Mouse (Mus musculus) forebrain, embryonic 13.5 days (tissue): ENCODE measurements around the gene Ankle1. TPM values are rescaled to one million over a fixed set of nuclear protein-coding genes. Genes with fewer than 3 reads are reported as not detected.

Experiments
- ATAC-seq: fragments of 200-750 bp; cut with Nextera tagmentation; 2 replicates; pipeline ENCODE4 v1.8.0; 2017
- H3K27ac ChIP-seq: fragments of 300-500 bp; sonication (generic); 2 replicates; pipeline ENCODE4 v1.5.1; 2015; ENCODE audit warnings: inconsistent platforms, mild to moderate bottlenecking, moderate library complexity
- H3K27me3 ChIP-seq: fragments of 300-500 bp; sonication (generic); 2 replicates; pipeline ENCODE4 v1.6.1; 2015; ENCODE audit warnings: mild to moderate bottlenecking, inconsistent platforms
- H3K36me3 ChIP-seq: fragments of 300-500 bp; sonication (generic); 2 replicates; pipeline ENCODE4 v1.6.1; 2015; ENCODE audit warnings: mild to moderate bottlenecking, inconsistent platforms; ENCODE audit not compliant: poor library complexity, severe bottlenecking
- H3K4me1 ChIP-seq: fragments of 300-500 bp; sonication (generic); 2 replicates; pipeline ENCODE4 v1.6.1; 2015; ENCODE audit warnings: inconsistent platforms
- H3K4me2 ChIP-seq: fragments of 300-500 bp; sonication (generic); 2 replicates; pipeline ENCODE4 v1.6.1; 2015; ENCODE audit warnings: inconsistent platforms, mild to moderate bottlenecking, moderate library complexity
- H3K4me3 ChIP-seq: fragments of 300-500 bp; sonication (generic); 2 replicates; pipeline ENCODE4 v1.5.1; 2015; ENCODE audit warnings: mild to moderate bottlenecking, inconsistent platforms
- H3K9ac ChIP-seq: fragments of 300-500 bp; sonication (generic); 2 replicates; pipeline ENCODE4 v1.6.1; 2015; ENCODE audit warnings: mild to moderate bottlenecking, inconsistent platforms
- H3K9me3 ChIP-seq: fragments of 300-500 bp; sonication (generic); replicated peaks from 2 replicates; pipeline ENCODE4 v1.6.1; 2016; ENCODE audit warnings: inconsistent platforms
- WGBS: fragments of 180-500 bp; shearing (Covaris S2); methylation state at CpG from one replicate; pipeline ENCODE4 v1.1.7; 2015; 5-methylcytosine and 5-hydroxymethylcytosine counted together
- polyA plus RNA-seq: library from polyadenylated mRNA; unstranded; fragments of >200 nt; fragmentation: Nextera tagmentation; extraction: Ambion mirVana; gene quantifications from 2 replicates; pipeline ENCODE4 v1.2.1, GENCODE M21; 2015

The Ankle1 gene
- polyA plus RNA-seq, 1 experiment from 2014 or later = 32.3 TPM

GRCm38 (mm10) chr8:71441404-71441803 lies 35.6 kb downstream of the Ankle1 start:
- Histone ChIP-seq H3K4me2 (no peak overlapping the region), H3K9me3 (no peaks in the 10 kb centered on the region), H3K36me3 (no peaks in the 10 kb centered on the region), H3K4me3 (no peak overlapping the region), H3K27ac (no peak overlapping the region), H3K4me1 (no peaks in the 10 kb centered on the region), H3K9ac (no peak overlapping the region), H3K27me3 (peaks cover 19% of the 10 kb centered on the region)
- 1% methylated on average over 7 of the region's 7 CpGs for WGBS
- ATAC-seq = peak; percentile 45; the same call in 1 of the 2 replicates

- H3K9me3 ChIP-seq = no peaks in the 10 kb centered on the region
- no peak overlapping the region for H3K27ac ChIP-seq
- no peaks in the 10 kb centered on the region for H3K36me3 ChIP-seq
- WGBS = 84% methylated on average over 7 of the region's 7 CpGs
- H3K27me3 ChIP-seq = peaks cover 19% of the 10 kb centered on the region
- no peaks in the 10 kb centered on the region for H3K4me1 ChIP-seq
- H3K4me2 ChIP-seq = no peak overlapping the region
- ATAC-seq = no peak
- H3K9ac ChIP-seq = no peak overlapping the region
- H3K4me3 ChIP-seq = no peak overlapping the region
Measured at GRCm38 (mm10) chr8:71445096-71445495, 39.3 kb downstream of the Ankle1 start.

- ATAC-seq = no peak
- Histone ChIP-seq H3K9me3 (no peaks in the 10 kb centered on the region), H3K36me3 (0 out of 2 replicates have a peak, but pooled peaks cover 2% of the 10 kb centered on the region), H3K27me3 (no peaks in the 10 kb centered on the region), H3K9ac (no peak overlapping the region), H3K4me3 (no peak overlapping the region), H3K4me2 (no peak overlapping the region), H3K27ac (no peak overlapping the region), H3K4me1 (no peaks in the 10 kb centered on the region)
- 67% methylated on average over 4 of the region's 4 CpGs for WGBS
Measured at GRCm38 (mm10) chr8:71451337-71451736, 45.5 kb downstream of the Ankle1 start.

- H3K9ac ChIP-seq = no peak overlapping the region
- H3K4me2 ChIP-seq = no peak overlapping the region
- no peaks in the 10 kb centered on the region for H3K4me1 ChIP-seq
- no peaks in the 10 kb centered on the region for H3K9me3 ChIP-seq
- peaks cover 7% of the 10 kb centered on the region for H3K36me3 ChIP-seq
- H3K27me3 ChIP-seq = no peaks in the 10 kb centered on the region
- H3K27ac ChIP-seq = no peak overlapping the region
- WGBS = 65% methylated on average over 11 of the region's 11 CpGs
- no peak for ATAC-seq
- H3K4me3 ChIP-seq = no peak overlapping the region
Measured at GRCm38 (mm10) chr8:71451777-71452176, 46.0 kb downstream of the Ankle1 start.

GRCm38 (mm10) chr8:71452669-71453068 lies 46.9 kb downstream of the Ankle1 start:
- 87% methylated on average over 2 of the region's 2 CpGs for WGBS
- H3K36me3 ChIP-seq = peaks cover 16% of the 10 kb centered on the region
- no peaks in the 10 kb centered on the region for H3K27me3 ChIP-seq

GRCm38 (mm10) chr8:71454668-71455067 lies 48.9 kb downstream of the Ankle1 start:
- H3K4me3 ChIP-seq = no peak overlapping the region
- H3K9me3 ChIP-seq = no peaks in the 10 kb centered on the region
- peaks cover 36% of the 10 kb centered on the region for H3K36me3 ChIP-seq
- H3K27me3 ChIP-seq = no peaks in the 10 kb centered on the region
- H3K4me2 ChIP-seq = no peak overlapping the region
- no peak for ATAC-seq
- H3K4me1 ChIP-seq = peaks cover 8% of the 10 kb centered on the region; the same call in 1 of the 2 replicates
- no peak overlapping the region for H3K27ac ChIP-seq
- WGBS = 81% methylated on average over 8 of the region's 8 CpGs
- H3K9ac ChIP-seq = no peak overlapping the region

More at GRCm38 (mm10) chr8:71452669-71453068, 46.9 kb downstream of the Ankle1 start:
- Histone ChIP-seq H3K4me2 (no peak overlapping the region), H3K9me3 (no peaks in the 10 kb centered on the region), H3K4me3 (no peak overlapping the region), H3K4me1 (no peaks in the 10 kb centered on the region), H3K9ac (no peak overlapping the region), H3K27ac (no peak overlapping the region)
- ATAC-seq = no peak

- H3K27ac ChIP-seq = no peak overlapping the region
- no peaks in the 10 kb centered on the region for H3K9me3 ChIP-seq
- H3K36me3 ChIP-seq = peaks cover 54% of the 10 kb centered on the region
- H3K4me1 ChIP-seq = peaks cover 22% of the 10 kb centered on the region
- H3K4me3 ChIP-seq = no peak overlapping the region
- WGBS = 40% methylated on average over 22 of the region's 22 CpGs
- ATAC-seq = no peak
- H3K27me3 ChIP-seq = no peaks in the 10 kb centered on the region
- H3K9ac ChIP-seq = no peak overlapping the region
- H3K4me2 ChIP-seq = no peak overlapping the region
Measured at GRCm38 (mm10) chr8:71456906-71457305, 51.1 kb downstream of the Ankle1 start.

GRCm38 (mm10) chr8:71457659-71458270 lies 52.0 kb downstream of the Ankle1 start:
- no peak overlapping the region for H3K27ac ChIP-seq
- 84% methylated on average over 20 of the region's 20 CpGs for WGBS
- no peaks in the 10 kb centered on the region for H3K27me3 ChIP-seq
- H3K4me3 ChIP-seq = no peak overlapping the region
- peaks cover 54% of the 10 kb centered on the region for H3K36me3 ChIP-seq
- H3K4me1 ChIP-seq = peaks cover 31% of the 10 kb centered on the region
- no peak for ATAC-seq
- no peaks in the 10 kb centered on the region for H3K9me3 ChIP-seq
- no peak overlapping the region for H3K4me2 ChIP-seq
- H3K9ac ChIP-seq = no peak overlapping the region

Other genes starting within 250 kb of the Ankle1 start
- gene Myo9b, start 133.3 kb upstream of the Ankle1 start, polyA plus RNA-seq = 18.3 and 20.6 TPM in 2 replicates
- 55.3 and 56.9 TPM in 2 replicates for gene Haus8, start 133.1 kb upstream of the Ankle1 start, polyA plus RNA-seq
- 95.8 and 99.4 TPM in 2 replicates for gene Use1, start 39.2 kb upstream of the Ankle1 start, polyA plus RNA-seq
- 3.6 and 4.5 TPM in 2 replicates for gene Ocel1, start 34.7 kb upstream of the Ankle1 start, polyA plus RNA-seq
- gene Nr2f6, start 24.1 kb upstream of the Ankle1 start, polyA plus RNA-seq = 11.6 and 12.9 TPM in 2 replicates
- gene Ushbp1, start 10.2 kb upstream of the Ankle1 start, polyA plus RNA-seq = 3.7 and 4.2 TPM in 2 replicates
- 99.2 and 101 TPM in 2 replicates for gene Babam1, start 9.1 kb upstream of the Ankle1 start, polyA plus RNA-seq
- 93.9 and 95.7 TPM in 2 replicates for gene Abhd8, start 57.6 kb downstream of the Ankle1 start, polyA plus RNA-seq
- 212 and 245 TPM in 2 replicates for gene Mrpl34, start 58.9 kb downstream of the Ankle1 start, polyA plus RNA-seq
- gene Dda1, start 63.2 kb downstream of the Ankle1 start, polyA plus RNA-seq = 185 and 193 TPM in 2 replicates
- 4.0 and 4.5 TPM in 2 replicates for gene Ano8, start 80.0 kb downstream of the Ankle1 start, polyA plus RNA-seq
- gene Gtpbp3, start 82.1 kb downstream of the Ankle1 start, polyA plus RNA-seq = 13.4 TPM in 2 replicates
- gene Plvap, start 105.7 kb downstream of the Ankle1 start, polyA plus RNA-seq = 13.6 and 14.0 TPM in 2 replicates
- 0.09 and 0.13 TPM in 2 replicates for gene Ccdc194, start 119.7 kb downstream of the Ankle1 start, polyA plus RNA-seq
- gene Bst2, start 131.4 kb downstream of the Ankle1 start, polyA plus RNA-seq = 7.6 and 8.3 TPM in 2 replicates
- gene Mvb12a, start 136.9 kb downstream of the Ankle1 start, polyA plus RNA-seq = 52.9 and 55.3 TPM in 2 replicates
- not detected in 2 replicates for gene Tmem221, start 152.9 kb downstream of the Ankle1 start, polyA plus RNA-seq
- gene Nxnl1, start 160.6 kb downstream of the Ankle1 start, polyA plus RNA-seq = 0.06 TPM in 1 of 2 replicates, not detected in the other
- 59.9 and 61.0 TPM in 2 replicates for gene Slc27a1, start 162.9 kb downstream of the Ankle1 start, polyA plus RNA-seq
- gene Pgls, start 186.2 kb downstream of the Ankle1 start, polyA plus RNA-seq = 201 and 206 TPM in 2 replicates
- 5.1 and 6.2 TPM in 2 replicates for gene Fam129c, start 191.6 kb downstream of the Ankle1 start, polyA plus RNA-seq
- gene Colgalt1, start 205.0 kb downstream of the Ankle1 start, polyA plus RNA-seq = 37.5 and 39.9 TPM in 2 replicates